Mouse (Mus musculus): ENCODE results near the gene Pik3ap1. TPM values are rescaled to one million over a fixed set of nuclear protein-coding genes. Genes with fewer than 3 reads are reported as not detected.

Pik3ap1 gene
- polyA plus RNA-seq, 2 experiments, result 1.8 to 3.1 TPM

GRCm38 (mm10) chr19:41375791-41376190 lies 9.1 kb downstream of the Pik3ap1 start:
- TF ChIP-seq POLR2A (IDR thresholded peaks at IDR 0.05; ENCODE audit: borderline replicate concordance, extremely low read depth, insufficient read depth, insufficient read length), result no peak
- H3K9ac ChIP-seq (ENCODE audit: low read depth, low read length, severe bottlenecking), result no peak overlapping the region
- H3K36me3 ChIP-seq (ENCODE audit: control insufficient read depth, insufficient read depth, low read length), result no peaks in the 10 kb centered on the region
- ATAC-seq (ENCODE audit: low FRiP score, low read depth) (no peak), DNase-seq (ENCODE audit: low spot score) (no peak)
- H3K4me1 ChIP-seq (ENCODE audit: control insufficient read depth, insufficient read depth, low read length), result no peaks in the 10 kb centered on the region
- H3K27me3 ChIP-seq (ENCODE audit: control insufficient read depth, insufficient read depth, low read length), result no peaks in the 10 kb centered on the region; the same call in 1 of the 2 replicates
- no peaks in the 10 kb centered on the region for H3K9me3 ChIP-seq (ENCODE audit: control insufficient read depth, low read length)
- no peak overlapping the region for H3K27ac ChIP-seq (replicated peaks; ENCODE audit: low read depth, low read length)
- no peak overlapping the region for H3K4me3 ChIP-seq (replicated peaks; ENCODE audit: low read length)
- no peak overlapping the region for H3K4me2 ChIP-seq (replicated peaks; ENCODE audit: low read depth, low read length, severe bottlenecking)
- WGBS, result 82% methylated on average over 21 of the region's 21 CpGs

DNA sequence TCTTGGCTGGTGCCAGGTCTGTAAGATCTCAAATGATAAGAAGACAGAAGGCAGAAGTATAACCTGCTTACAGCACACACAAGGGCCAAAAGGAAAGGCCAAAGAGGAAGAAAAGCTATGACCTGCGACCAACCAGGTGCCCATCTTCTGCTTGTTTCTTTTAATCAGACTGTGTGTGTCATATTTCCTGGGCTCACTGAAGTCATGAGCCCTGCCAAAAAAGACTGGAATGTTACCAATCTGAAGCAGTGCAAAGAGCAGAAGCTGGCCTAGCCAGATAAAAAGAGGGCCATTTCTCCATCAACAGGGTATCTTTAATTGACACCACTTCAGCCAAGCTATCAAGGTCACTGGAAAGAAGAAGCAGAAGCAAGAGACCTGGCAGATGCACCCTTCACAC lies 9.8 kb downstream of the Pik3ap1 start:
- ATAC-seq (ENCODE audit: low FRiP score, low read depth) (no peak), DNase-seq (ENCODE audit: low spot score) (no peak)
- 91% methylated on average over 1 of the region's 1 CpGs for WGBS
- H3K9ac ChIP-seq (ENCODE audit: low read depth, low read length, severe bottlenecking), result no peak overlapping the region
- H3K36me3 ChIP-seq (ENCODE audit: control insufficient read depth, insufficient read depth, low read length), result no peaks in the 10 kb centered on the region
- TF ChIP-seq POLR2A (IDR thresholded peaks at IDR 0.05; ENCODE audit: borderline replicate concordance, extremely low read depth, insufficient read depth, insufficient read length), result no peak
- H3K27me3 ChIP-seq (ENCODE audit: control insufficient read depth, insufficient read depth, low read length), result no peaks in the 10 kb centered on the region; the same call in 1 of the 2 replicates
- no peaks in the 10 kb centered on the region for H3K4me1 ChIP-seq (ENCODE audit: control insufficient read depth, insufficient read depth, low read length)
- no peaks in the 10 kb centered on the region for H3K9me3 ChIP-seq (ENCODE audit: control insufficient read depth, low read length)
- no peak overlapping the region for H3K27ac ChIP-seq (replicated peaks; ENCODE audit: low read depth, low read length)
- no peak overlapping the region for H3K4me3 ChIP-seq (replicated peaks; ENCODE audit: low read length)
- no peak overlapping the region for H3K4me2 ChIP-seq (replicated peaks; ENCODE audit: low read depth, low read length, severe bottlenecking)

DNA sequence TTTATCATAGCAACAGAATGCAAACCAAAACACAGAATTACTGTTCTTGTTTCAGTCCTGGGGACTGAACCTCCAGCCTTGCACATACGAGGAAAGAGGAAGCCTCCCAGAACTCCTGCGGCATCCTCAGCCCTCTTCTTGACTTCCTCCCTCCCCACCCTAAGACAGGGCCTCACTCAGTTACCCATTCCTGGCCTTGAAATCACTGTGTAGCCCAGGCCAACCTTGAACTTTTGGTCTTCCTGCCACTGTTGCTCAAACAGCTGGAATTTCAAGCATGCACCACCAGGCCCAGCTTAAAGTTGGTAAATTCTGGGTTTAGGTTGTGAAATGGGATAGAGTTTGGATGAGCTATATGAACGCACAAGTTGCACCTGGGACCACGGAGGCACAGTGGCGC lies 10.2 kb downstream of the Pik3ap1 start:
- Histone ChIP-seq H3K27ac (replicated peaks; ENCODE audit: low read depth, low read length) (no peak overlapping the region), H3K4me1 (ENCODE audit: control insufficient read depth, insufficient read depth, low read length) (no peaks in the 10 kb centered on the region), H3K9ac (ENCODE audit: low read depth, low read length, severe bottlenecking) (no peak overlapping the region), H3K27me3 (ENCODE audit: control insufficient read depth, insufficient read depth, low read length) (no peaks in the 10 kb centered on the region; the same call in 1 of the 2 replicates), H3K36me3 (ENCODE audit: control insufficient read depth, insufficient read depth, low read length) (no peaks in the 10 kb centered on the region), H3K4me2 (replicated peaks; ENCODE audit: low read depth, low read length, severe bottlenecking) (no peak overlapping the region), H3K9me3 (ENCODE audit: control insufficient read depth, low read length) (no peaks in the 10 kb centered on the region), H3K4me3 (replicated peaks; ENCODE audit: low read length) (no peak overlapping the region)
- WGBS, result 84% methylated on average over 5 of the region's 5 CpGs
- TF ChIP-seq POLR2A (IDR thresholded peaks at IDR 0.05; ENCODE audit: borderline replicate concordance, extremely low read depth, insufficient read depth, insufficient read length), result no peak
- ATAC-seq (ENCODE audit: low FRiP score, low read depth) (no peak), DNase-seq (ENCODE audit: low spot score) (no peak)

DNA sequence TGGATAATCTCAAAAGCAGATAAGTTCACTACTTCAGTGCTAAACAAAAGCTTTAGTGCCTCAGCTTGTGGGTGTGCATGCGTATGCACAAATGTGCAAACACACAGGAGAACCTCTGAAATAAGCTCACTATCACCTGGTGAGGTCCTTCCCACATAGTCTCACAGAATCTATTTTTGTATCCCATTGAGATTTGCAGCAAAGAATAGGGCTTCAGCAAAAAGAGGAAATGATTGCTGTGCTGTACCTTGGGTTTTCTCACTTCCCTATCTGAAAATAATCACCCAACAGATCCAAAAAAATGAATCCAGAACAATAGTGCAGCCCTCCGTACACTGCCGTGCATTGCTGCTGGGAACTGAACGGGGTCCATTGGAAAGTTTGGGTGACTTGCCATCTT lies 12.6 kb downstream of the Pik3ap1 start:
- Histone ChIP-seq H3K27me3 (ENCODE audit: control insufficient read depth, insufficient read depth, low read length) (no peaks in the 10 kb centered on the region), H3K4me1 (ENCODE audit: control insufficient read depth, insufficient read depth, low read length) (no peaks in the 10 kb centered on the region), H3K9me3 (ENCODE audit: control insufficient read depth, low read length) (no peaks in the 10 kb centered on the region), H3K9ac (ENCODE audit: low read depth, low read length, severe bottlenecking) (no peak overlapping the region), H3K36me3 (ENCODE audit: control insufficient read depth, insufficient read depth, low read length) (no peaks in the 10 kb centered on the region), H3K27ac (replicated peaks; ENCODE audit: low read depth, low read length) (no peak overlapping the region), H3K4me3 (replicated peaks; ENCODE audit: low read length) (no peak overlapping the region), H3K4me2 (replicated peaks; ENCODE audit: low read depth, low read length, severe bottlenecking) (no peak overlapping the region)
- 93% methylated on average over 4 of the region's 4 CpGs for whole genome bisulfite sequencing
- TF ChIP-seq POLR2A (IDR thresholded peaks at IDR 0.05; ENCODE audit: borderline replicate concordance, extremely low read depth, insufficient read depth, insufficient read length), result no peak
- ATAC-seq (ENCODE audit: low FRiP score, low read depth) (no peak), DNase-seq (ENCODE audit: low spot score) (no peak)

DNA sequence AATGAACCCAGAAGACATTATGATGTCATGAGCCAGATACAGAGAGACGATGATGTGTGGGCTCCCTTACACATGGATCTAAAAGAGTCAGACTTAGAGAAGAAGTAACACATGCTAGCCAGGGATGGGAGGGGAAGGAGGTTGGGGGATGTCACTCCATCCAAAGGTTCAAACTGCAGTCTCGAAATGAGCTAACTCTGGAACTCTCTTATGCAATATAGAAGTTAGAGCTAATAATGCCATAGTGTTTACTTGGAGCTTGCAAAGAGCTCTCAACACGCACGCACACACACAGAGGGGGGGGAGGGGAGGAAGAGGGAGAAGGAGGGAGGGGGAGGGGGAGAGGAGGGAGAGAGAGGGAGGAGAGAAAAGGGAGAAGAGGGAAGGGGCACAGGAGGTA lies 13.5 kb downstream of the Pik3ap1 start:
- no peak for ATAC-seq (ENCODE audit: low FRiP score, low read depth)
- TF ChIP-seq POLR2A (IDR thresholded peaks at IDR 0.05; ENCODE audit: borderline replicate concordance, extremely low read depth, insufficient read depth, insufficient read length), result no peak
- Histone ChIP-seq H3K4me3 (replicated peaks; ENCODE audit: low read length) (no peak overlapping the region), H3K27me3 (ENCODE audit: control insufficient read depth, insufficient read depth, low read length) (no peaks in the 10 kb centered on the region), H3K9me3 (ENCODE audit: control insufficient read depth, low read length) (no peaks in the 10 kb centered on the region), H3K4me1 (ENCODE audit: control insufficient read depth, insufficient read depth, low read length) (no peaks in the 10 kb centered on the region), H3K36me3 (ENCODE audit: control insufficient read depth, insufficient read depth, low read length) (no peaks in the 10 kb centered on the region), H3K9ac (ENCODE audit: low read depth, low read length, severe bottlenecking) (no peak overlapping the region), H3K4me2 (replicated peaks; ENCODE audit: low read depth, low read length, severe bottlenecking) (no peak overlapping the region), H3K27ac (replicated peaks; ENCODE audit: low read depth, low read length) (no peak overlapping the region)
- WGBS, result 71% methylated on average over 4 of the region's 4 CpGs
- DNase-seq (ENCODE audit: low spot score), result no peak
